Mouse (Mus musculus) MEL (cell line): Measurements from ENCODE around the gene 4930430F08Rik. TPM values are rescaled to one million over a fixed set of nuclear protein-coding genes. Genes with fewer than 3 reads are reported as not detected.

Source experiments
- DNase-seq: peaks from one replicate; pipeline ENCODE4 v3.0.0; 2011; ENCODE audit warnings: low read depth, low spot score
- H3K27ac ChIP-seq: 2 replicates; pipeline ENCODE4 v1.5.1; 2012; ENCODE audit warnings: low read depth, mild to moderate bottlenecking, control low read depth, low read length, moderate library complexity; ENCODE audit not compliant: control insufficient read depth
- H3K27me3 ChIP-seq, 2 experiments: fragments of 150-350 bp in 1 of 2; sonication (generic) in 1 of 2; 2 replicates each; pipeline ENCODE4 v1.6.1; 2012; ENCODE audit warnings: low read length in 2 of 2, mild to moderate bottlenecking in 2 of 2, improper control_type of control experiment in 1 of 2, moderate library complexity in 1 of 2; ENCODE audit not compliant: insufficient read depth in 2 of 2, control insufficient read depth in 1 of 2
- H3K36me3 ChIP-seq, 2 experiments: 2 replicates each; pipeline ENCODE4 v1.6.1; 2012 to 2014; ENCODE audit warnings: low read length in 2 of 2, improper control_type of control experiment in 1 of 2, inconsistent platforms in 1 of 2, mild to moderate bottlenecking in 1 of 2; ENCODE audit not compliant: insufficient read depth in 2 of 2, control insufficient read depth in 1 of 2
- H3K4me1 ChIP-seq, 2 experiments: fragments of 150-350 bp in 1 of 2; sonication (generic) in 1 of 2; 2 replicates each; pipeline ENCODE4 v1.6.1; 2012; ENCODE audit warnings: low read length in 2 of 2, improper control_type of control experiment in 1 of 2, mild to moderate bottlenecking in 1 of 2; ENCODE audit not compliant: insufficient read depth in 2 of 2, control insufficient read depth in 1 of 2
- H3K4me3 ChIP-seq, 2 experiments: fragments of 150-350 bp in 1 of 2; sonication (generic) in 1 of 2; 2 replicates each; pipeline ENCODE4 v1.5.1; 2012; ENCODE audit warnings: low read depth in 2 of 2, low read length in 2 of 2, mild to moderate bottlenecking in 2 of 2, moderate library complexity in 2 of 2, control low read depth in 1 of 2, improper control_type of control experiment in 1 of 2; ENCODE audit not compliant: control insufficient read depth in 1 of 2, insufficient read depth in 1 of 2
- H3K79me2 ChIP-seq: 2 replicates; pipeline ENCODE4 v1.6.1; 2012; ENCODE audit warnings: mild to moderate bottlenecking, low read length, moderate library complexity; ENCODE audit not compliant: control insufficient read depth, poor library complexity, insufficient read depth
- H3K9ac ChIP-seq: 2 replicates; pipeline ENCODE4 v1.6.1; 2012; ENCODE audit warnings: low read depth, mild to moderate bottlenecking, control low read depth, low read length, moderate library complexity; ENCODE audit not compliant: control insufficient read depth, poor library complexity, severe bottlenecking
- H3K9me3 ChIP-seq: fragments of 150-350 bp; sonication (generic); replicated peaks from 2 replicates; pipeline ENCODE4 v1.6.1; 2012; ENCODE audit warnings: mild to moderate bottlenecking, low read length, improper control_type of control experiment, moderate library complexity; ENCODE audit not compliant: insufficient read depth
- BHLHE40 ChIP-seq: IDR thresholded peaks from 2 replicates; pipeline ENCODE4 v1.6.1; 2012; ENCODE audit warnings: low read depth, mild to moderate bottlenecking, inconsistent platforms, low read length, improper control_type of control experiment, borderline replicate concordance
- CHD1 ChIP-seq: IDR thresholded peaks from 2 replicates; pipeline ENCODE4 v1.6.1; 2012; ENCODE audit warnings: low read depth, mild to moderate bottlenecking, inconsistent platforms, low read length, improper control_type of control experiment
- E2F4 ChIP-seq: IDR thresholded peaks from 2 replicates; pipeline ENCODE4 v1.6.1; 2011; ENCODE audit warnings: low read depth, low read length, improper control_type of control experiment, borderline replicate concordance
- ELF1 ChIP-seq: IDR thresholded peaks from 2 replicates; pipeline ENCODE4 v1.6.1; 2014; ENCODE audit warnings: low read depth, mild to moderate bottlenecking, inconsistent platforms, low read length, improper control_type of control experiment, moderate library complexity
- EP300 ChIP-seq, 2 experiments: IDR thresholded peaks; 2 replicates each; pipeline ENCODE4 v1.6.1; 2011; ENCODE audit warnings: improper control_type of control experiment in 2 of 2, low read length in 2 of 2, low read depth in 1 of 2, mild to moderate bottlenecking in 1 of 2
- ETS1 ChIP-seq: IDR thresholded peaks from 2 replicates; pipeline ENCODE4 v1.6.1; 2012; ENCODE audit warnings: low read depth, mild to moderate bottlenecking, inconsistent platforms, low read length, improper control_type of control experiment, moderate library complexity
- GATA1 ChIP-seq: IDR thresholded peaks from 2 replicates; pipeline ENCODE4 v1.6.1; 2011; ENCODE audit warnings: low read depth, low read length, improper control_type of control experiment
- HCFC1 ChIP-seq: IDR thresholded peaks from 2 replicates; pipeline ENCODE4 v1.6.1; 2012; ENCODE audit warnings: low read depth, mild to moderate bottlenecking, inconsistent platforms, low read length, improper control_type of control experiment, moderate library complexity
- MAFK ChIP-seq: IDR thresholded peaks from 2 replicates; pipeline ENCODE4 v1.6.1; 2011; ENCODE audit warnings: low read depth, mild to moderate bottlenecking, low read length, improper control_type of control experiment, borderline replicate concordance
- MXI1 ChIP-seq: IDR thresholded peaks from 2 replicates; pipeline ENCODE4 v1.6.1; 2011; ENCODE audit warnings: mild to moderate bottlenecking, low read depth, low read length, improper control_type of control experiment
- NELFE ChIP-seq: IDR thresholded peaks from 2 replicates; pipeline ENCODE4 v1.6.1; 2011; ENCODE audit warnings: low read depth, low read length, improper control_type of control experiment
- POLR2A ChIP-seq, 2 experiments: IDR thresholded peaks; 2 replicates each; pipeline ENCODE4 v1.6.1; 2011 to 2012; ENCODE audit warnings: low read length in 2 of 2, mild to moderate bottlenecking in 2 of 2, control low read depth in 1 of 2, improper control_type of control experiment in 1 of 2, low read depth in 1 of 2, moderate library complexity in 1 of 2; ENCODE audit not compliant: control insufficient read depth in 1 of 2, insufficient read depth in 1 of 2, poor library complexity in 1 of 2
- POLR2AphosphoS2 ChIP-seq: IDR thresholded peaks from 2 replicates; pipeline ENCODE4 v1.6.1; 2011; ENCODE audit warnings: low read length, improper control_type of control experiment
- RAD21 ChIP-seq: IDR thresholded peaks from 2 replicates; pipeline ENCODE4 v1.6.1; 2011; ENCODE audit warnings: mild to moderate bottlenecking, low read depth, low read length, improper control_type of control experiment
- TBP ChIP-seq: IDR thresholded peaks from 2 replicates; pipeline ENCODE4 v1.8.0; 2011; ENCODE audit warnings: low read depth, low read length, improper control_type of control experiment
- UBTF ChIP-seq: IDR thresholded peaks from 2 replicates; pipeline ENCODE4 v1.6.1; 2012; ENCODE audit warnings: low read depth, mild to moderate bottlenecking, inconsistent platforms, low read length, improper control_type of control experiment, moderate library complexity, borderline replicate concordance; ENCODE audit not compliant: insufficient read depth
- USF1 ChIP-seq: IDR thresholded peaks from 2 replicates; pipeline ENCODE4 v1.6.1; 2014; ENCODE audit warnings: low read depth, mild to moderate bottlenecking, inconsistent platforms, low read length, improper control_type of control experiment, moderate library complexity
- ZC3H11A ChIP-seq: IDR thresholded peaks from 2 replicates; pipeline ENCODE4 v1.6.1; 2012; ENCODE audit warnings: low read depth, mild to moderate bottlenecking, inconsistent platforms, low read length, improper control_type of control experiment
- ZMIZ1 ChIP-seq: IDR thresholded peaks from 2 replicates; pipeline ENCODE4 v1.6.1; 2012; ENCODE audit warnings: low read depth, mild to moderate bottlenecking, inconsistent platforms, low read length, improper control_type of control experiment, moderate library complexity
- ZNF384 ChIP-seq: IDR thresholded peaks from 2 replicates; pipeline ENCODE4 v1.6.1; 2012; ENCODE audit warnings: low read depth, mild to moderate bottlenecking, inconsistent platforms, low read length, improper control_type of control experiment
- polyA plus RNA-seq, 2 experiments: library from polyadenylated mRNA; stranded (reverse) in 1 of 2; unstranded in 1 of 2; fragments of >175 nt in 1 of 2; fragments of >200 nt in 1 of 2; gene quantifications; 2 replicates each; pipeline versions ENCODE4 v1.2.1 to v1.2.4; 2012; ENCODE audit warnings: low replicate concordance in 2 of 2, low read depth in 1 of 2; ENCODE audit not compliant: insufficient read length in 2 of 2, insufficient read depth in 1 of 2, missing spikeins in 1 of 2
- total RNA-seq: library from RNA; depleted of rRNA; stranded (reverse); fragments of 300-350 nt; gene quantifications from 2 replicates; pipeline ENCODE4 v1.2.3, GENCODE M21; 2012

Gene 4930430F08Rik
- total and polyA plus RNA-seq, 3 experiments, result 10.5 to 22.7 TPM; not detected in 1

GRCm38 (mm10) chr10:100588524-100588923, 1.7 kb downstream of the 4930430F08Rik start:
- peak overlapping the region; percentile 47; the same call in 1 of the 2 replicates for H3K27ac ChIP-seq

GRCm38 (mm10) chr10:100584178-100584577, 6.0 kb downstream of the 4930430F08Rik start:
- Histone ChIP-seq H3K4me1 (no peaks in the 10 kb centered on the region; a peak in 1 of 4 replicates), H3K27ac (no peak overlapping the region), H3K9me3 (no peaks in the 10 kb centered on the region), H3K4me3 (no peak overlapping the region), H3K79me2 (no peaks in the 10 kb centered on the region; the same call in 1 of the 2 replicates), H3K9ac (no peak overlapping the region), H3K36me3 (peaks cover 4 to 6% of the 10 kb centered on the region in 2 experiments; a peak in 2 of 4 replicates), H3K27me3 (no peaks in the 10 kb centered on the region)
- TF ChIP-seq ZC3H11A, result no peak
- TF ChIP-seq TBP, result no peak
- TF ChIP-seq ZMIZ1, result no peak
- TF ChIP-seq ELF1, result no peak
- no peak for TF ChIP-seq ZNF384
- TF ChIP-seq HCFC1, result no peak
- TF ChIP-seq MAFK, result no peak
- TF ChIP-seq POLR2A (IDR thresholded peaks at IDR 0.05; ENCODE audit: control insufficient read depth in 1 of 2, insufficient read depth in 1 of 2, low read depth in 1 of 2, low read length in 2 of 2, poor library complexity in 1 of 2), result no peak
- no peak for DNase-seq

More at GRCm38 (mm10) chr10:100588524-100588923, 1.7 kb downstream of the 4930430F08Rik start:
- Histone ChIP-seq H3K79me2 (no peaks in the 10 kb centered on the region; the same call in 1 of the 2 replicates), H3K27me3 (no peaks in the 10 kb centered on the region), H3K4me3 (peak overlapping the region; percentile 79 to 97), H3K36me3 (peaks cover 4 to 8% of the 10 kb centered on the region in 2 experiments; a peak in 3 of 4 replicates), H3K4me1 (peaks cover 0 to 2% of the 10 kb centered on the region in 2 experiments; a peak in 1 of 4 replicates), H3K9ac (peak overlapping the region; percentile 83), H3K9me3 (no peaks in the 10 kb centered on the region)
- DNase-seq, result no peak
- TF ChIP-seq CHD1 (no peak), USF1 (0 out of 2 replicates have a peak, but pooled peaks have one; percentile 14)

GRCm38 (mm10) chr10:100575294-100575693, 14.9 kb downstream of the 4930430F08Rik start:
- Histone ChIP-seq H3K4me1 (peaks cover 10 to 13% of the 10 kb centered on the region in 2 experiments), H3K4me3 (no peak overlapping the region)

More at GRCm38 (mm10) chr10:100575294-100575693, 14.9 kb downstream of the 4930430F08Rik start:
- Histone ChIP-seq H3K9me3 (no peaks in the 10 kb centered on the region), H3K36me3 (peaks cover 8 to 23% of the 10 kb centered on the region in 2 experiments), H3K9ac (no peak overlapping the region), H3K27ac (peak overlapping the region; percentile 17; the same call in 1 of the 2 replicates), H3K79me2 (no peaks in the 10 kb centered on the region), H3K27me3 (no peaks in the 10 kb centered on the region)
- peak; percentile 23 for DNase-seq
- TF ChIP-seq NELFE, result no peak
- no peak for TF ChIP-seq ZNF384
- no peak for TF ChIP-seq GATA1
- TF ChIP-seq RAD21, result no peak
- no peak for TF ChIP-seq E2F4
- no peak for TF ChIP-seq BHLHE40
- TF ChIP-seq UBTF, result no peak
- no peak for TF ChIP-seq ETS1
- TF ChIP-seq TBP, result no peak
- TF ChIP-seq CHD1, result no peak
- TF ChIP-seq EP300 (IDR thresholded peaks at IDR 0.05; ENCODE audit: low read depth in 1 of 2, low read length in 2 of 2), result no peak
- no peak for TF ChIP-seq MAFK
- no peak for TF ChIP-seq POLR2AphosphoS2
- TF ChIP-seq MXI1, result no peak
